Mouse (Mus musculus) activated CD4-positive, CD25-positive, alpha-beta regulatory T cell, adult 4 months (primary cell): Measurements from ENCODE around the gene Gm28047. TPM values are rescaled to one million over a fixed set of nuclear protein-coding genes. Genes with fewer than 3 reads are reported as not detected.

Experiments
- ATAC-seq: one replicate; pipeline ENCODE4 v1.8.0; 2017
- polyA plus RNA-seq, 2 experiments: library from polyadenylated mRNA; unstranded; fragments of 100-300 nt; shearing (Covaris generic); gene quantifications; one replicate each; pipeline ENCODE4 v1.2.1; 2017

The Gm28047 gene
- polyA plus RNA-seq, 2 experiments from 2014 or later = 1.5 TPM; not detected in 1

DNA sequence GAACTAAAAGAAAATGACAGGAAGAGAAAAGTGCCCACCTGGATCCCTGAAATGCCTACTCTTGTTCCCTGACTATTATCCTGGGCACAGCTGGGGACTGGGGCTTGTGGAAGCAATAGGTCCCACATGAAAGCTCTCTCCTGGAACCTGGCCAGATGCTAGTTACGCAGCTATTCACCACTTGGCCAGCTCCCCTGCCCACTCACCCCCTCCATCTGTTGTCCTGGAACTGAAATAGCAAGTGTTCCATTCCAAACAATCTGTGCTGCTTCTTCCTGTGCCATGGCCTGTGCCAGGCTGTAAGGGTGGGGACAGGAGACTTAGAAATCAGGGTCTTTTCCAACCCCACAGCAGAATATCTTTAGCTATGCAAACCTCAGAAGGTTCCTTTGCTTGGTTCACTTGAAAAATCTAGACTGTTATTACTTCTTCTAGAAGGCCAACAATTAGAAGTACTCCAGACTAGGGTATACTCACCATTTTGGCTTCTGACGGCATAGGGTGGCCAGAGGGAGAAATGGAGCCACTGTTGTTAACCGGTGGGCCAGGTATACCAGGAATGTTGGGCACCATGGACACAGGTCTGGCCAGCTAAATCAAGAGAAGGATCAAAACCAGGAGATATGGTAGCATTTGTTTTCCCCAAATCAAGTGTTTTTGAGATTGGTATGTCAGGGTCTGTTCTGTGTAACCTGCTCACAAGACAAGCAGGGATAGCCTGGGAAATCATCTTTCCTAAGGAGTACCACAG lies 78.0 kb downstream of the Gm28047 start:
- no peak for ATAC-seq

DNA sequence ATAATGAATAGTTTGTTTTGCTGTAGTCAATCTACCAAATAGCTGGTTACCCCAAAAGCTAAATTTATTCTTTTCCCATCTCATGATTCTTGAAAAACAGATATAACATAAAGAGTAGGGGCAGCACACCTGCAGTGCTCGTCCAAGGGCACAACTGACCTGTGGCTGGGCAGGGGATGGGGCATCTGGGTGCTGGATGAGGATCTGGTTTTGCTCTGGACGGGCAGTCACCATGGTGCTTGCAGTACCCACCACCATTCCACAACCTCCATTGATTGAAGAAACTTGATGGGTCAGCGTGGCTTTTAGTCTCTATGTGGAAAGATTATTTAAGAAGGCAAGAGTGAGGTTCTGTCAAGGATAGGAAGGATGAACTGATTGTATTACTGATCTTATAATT lies 78.6 kb downstream of the Gm28047 start:
- ATAC-seq = no peak

DNA sequence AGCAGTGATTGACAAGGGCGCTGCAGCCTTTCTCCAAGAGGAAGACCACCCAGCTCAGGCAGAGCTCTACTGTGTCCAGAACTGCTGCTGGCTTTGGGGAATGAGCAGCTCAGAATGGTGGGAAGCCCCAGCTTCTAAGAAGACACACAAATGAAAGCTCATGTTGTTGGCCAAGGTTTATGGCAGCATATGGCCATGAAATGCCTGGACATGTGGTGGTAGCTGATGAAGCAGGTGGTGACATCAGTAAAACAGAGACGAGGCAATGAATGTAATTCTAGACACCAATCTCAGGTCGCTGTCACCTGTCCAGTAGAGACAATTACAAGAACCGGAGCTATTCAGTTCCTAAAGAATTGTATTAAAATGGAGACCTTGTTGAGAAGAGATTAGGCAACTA lies 80.1 kb downstream of the Gm28047 start:
- ATAC-seq = no peak

- ATAC-seq = no peak
Measured at GRCm38 (mm10) chr15:102533926-102534325, 90.9 kb downstream of the Gm28047 start.

- no peak for ATAC-seq
Measured at GRCm38 (mm10) chr15:102532106-102532900, 92.6 kb downstream of the Gm28047 start.

DNA sequence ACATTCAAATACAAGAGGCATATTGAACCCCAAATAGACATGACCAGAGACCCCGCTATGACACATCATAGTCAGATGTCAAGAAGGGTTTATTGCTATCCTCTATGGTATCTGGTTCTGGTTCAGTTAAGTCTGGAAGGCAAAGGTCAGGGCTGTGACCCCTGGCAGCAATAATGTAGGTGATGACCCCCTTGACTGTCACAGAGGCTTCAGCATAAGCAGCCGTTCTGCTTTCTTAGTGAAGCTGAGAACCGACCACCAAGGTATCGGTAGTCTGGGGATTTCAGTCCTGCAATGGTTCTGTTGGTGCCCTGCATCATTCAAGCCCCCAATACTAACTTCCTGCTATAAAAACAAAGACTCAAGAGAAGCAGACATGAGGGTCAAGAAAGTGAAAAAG lies 93.3 kb downstream of the Gm28047 start:
- no peak for ATAC-seq

DNA sequence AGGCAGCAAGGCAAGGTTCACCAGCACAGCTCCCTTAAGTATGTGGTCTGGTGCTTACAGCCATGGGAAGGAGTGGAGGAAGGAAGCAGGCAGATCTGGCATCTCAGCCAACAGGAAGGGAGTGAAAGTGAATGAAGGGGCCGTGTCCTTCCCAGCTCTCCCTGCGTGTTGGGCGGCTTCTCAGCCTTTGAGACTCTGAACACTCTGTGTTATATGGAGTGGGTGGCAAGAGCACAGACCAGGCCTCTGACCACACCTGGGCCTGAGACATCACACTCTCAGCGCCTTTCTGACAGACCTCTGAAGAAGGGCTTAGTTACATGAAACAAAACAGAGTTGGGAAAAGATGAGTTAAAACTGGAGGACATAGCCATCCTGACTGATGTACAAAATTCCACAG lies 94.3 kb downstream of the Gm28047 start:
- ATAC-seq = no peak

DNA sequence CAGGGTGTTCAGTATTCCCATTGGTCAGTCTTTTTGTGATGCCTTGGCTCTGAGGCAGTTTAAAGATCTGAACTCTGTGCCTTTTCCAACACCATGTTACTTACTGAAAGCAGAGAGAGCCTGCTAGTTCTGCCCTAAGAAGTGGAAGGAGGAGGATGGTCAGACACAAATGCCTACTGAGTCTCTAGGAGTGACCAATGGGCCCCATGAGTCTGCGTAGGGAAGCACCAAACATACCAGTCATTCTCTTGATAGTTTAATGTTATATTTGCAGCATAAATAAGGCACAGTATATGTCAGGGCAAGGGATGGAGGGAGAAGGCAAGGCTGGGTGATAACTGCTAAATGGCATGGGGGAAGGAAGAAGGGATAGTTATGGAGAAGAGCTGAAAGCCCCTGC lies 96.5 kb downstream of the Gm28047 start:
- ATAC-seq = no peak

DNA sequence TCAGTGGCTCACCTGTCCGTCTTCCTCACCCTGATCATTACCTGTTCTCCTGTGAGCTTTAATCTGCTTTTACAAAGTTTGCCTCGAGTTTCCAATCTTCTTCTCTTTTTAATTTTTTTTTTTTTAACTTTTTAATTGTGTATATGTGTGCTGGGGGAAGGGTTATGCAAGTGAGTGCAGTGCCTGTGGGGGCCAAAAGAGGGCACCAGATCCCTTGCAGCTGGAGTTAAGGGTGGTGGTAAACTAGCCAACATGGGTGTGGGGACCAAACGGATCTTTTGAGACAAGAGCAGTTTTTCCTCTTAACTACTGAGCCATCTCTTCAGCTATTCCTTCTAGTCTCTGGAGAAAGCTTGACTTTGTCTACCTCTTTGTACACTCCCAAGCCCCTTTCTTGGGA lies 96.9 kb downstream of the Gm28047 start:
- no peak for ATAC-seq

- ATAC-seq = no peak
Measured at GRCm38 (mm10) chr15:102526111-102527002, 98.5 kb downstream of the Gm28047 start.

- ATAC-seq = peak; percentile 80
Measured at GRCm38 (mm10) chr15:102524892-102525485, 99.9 kb downstream of the Gm28047 start, which contains the start of gene Npff. TSS of gene Npff (minus strand) at chr15:102524942.

DNA sequence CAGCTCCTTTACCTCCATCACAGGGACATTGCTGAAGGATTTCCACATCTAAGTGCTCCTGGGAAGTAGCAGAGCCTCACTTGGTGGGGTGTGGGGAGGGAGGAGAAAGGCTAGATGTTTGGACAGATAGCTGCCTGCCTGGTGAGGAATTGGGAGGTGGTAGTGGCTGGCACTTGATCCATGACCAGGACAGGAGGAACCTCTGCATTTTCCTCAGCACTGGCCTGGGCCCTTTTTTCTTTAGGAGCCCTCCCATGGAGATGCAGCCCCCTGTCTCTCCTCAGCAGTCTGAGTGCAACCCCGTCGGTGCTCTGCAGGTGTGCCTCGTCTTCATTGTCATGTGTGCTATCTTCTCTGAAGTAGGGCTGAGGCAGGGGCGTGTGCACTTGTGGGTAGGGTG lies 103.4 kb downstream of the Gm28047 start:
- ATAC-seq = no peak

- ATAC-seq = no peak
Measured at GRCm38 (mm10) chr15:102520416-102520815, 104.5 kb downstream of the Gm28047 start.

DNA sequence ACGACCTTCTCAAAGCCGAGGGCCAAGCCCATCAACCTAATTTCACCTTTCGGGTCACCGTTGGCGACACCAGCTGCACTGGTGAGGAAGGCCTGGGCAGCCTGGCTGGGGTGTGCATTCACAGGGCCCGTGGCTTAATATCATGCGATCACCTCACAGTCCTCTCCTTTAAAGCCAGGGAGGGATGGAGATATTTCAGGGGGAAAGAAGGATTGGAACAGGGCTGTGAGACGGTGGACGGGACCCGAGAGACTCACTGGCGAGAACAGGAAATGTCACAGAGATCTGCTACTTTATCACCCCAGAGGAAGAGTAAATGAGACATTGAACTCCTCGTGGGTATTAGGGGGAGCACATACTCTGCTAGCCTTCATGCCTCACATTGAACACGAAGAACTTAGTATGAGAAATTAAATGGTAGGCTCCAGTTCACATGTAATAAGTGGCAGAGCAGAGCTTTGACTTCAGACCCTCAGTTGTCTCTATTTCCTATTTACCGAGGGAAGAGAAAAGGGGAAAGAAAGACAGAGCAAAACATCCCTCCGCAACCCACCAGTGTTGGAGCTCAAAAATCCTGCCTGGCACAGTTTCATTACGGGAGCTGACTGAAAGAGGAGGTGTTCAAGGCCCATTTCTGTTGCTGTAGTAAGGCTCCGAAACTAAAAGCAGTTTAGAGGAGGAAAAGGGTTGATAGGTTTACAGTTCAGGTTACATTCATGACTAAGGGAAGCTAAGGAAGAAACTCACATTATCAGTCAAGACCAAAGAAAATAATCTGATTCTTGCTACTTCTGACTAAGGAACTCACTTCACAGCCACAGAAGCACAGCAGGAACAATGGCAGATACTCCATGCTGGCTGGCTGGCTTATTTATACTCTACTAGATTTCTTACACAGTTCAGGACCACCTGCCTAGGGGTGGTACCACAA lies 105.4 kb downstream of the Gm28047 start:
- ATAC-seq = no peak

DNA sequence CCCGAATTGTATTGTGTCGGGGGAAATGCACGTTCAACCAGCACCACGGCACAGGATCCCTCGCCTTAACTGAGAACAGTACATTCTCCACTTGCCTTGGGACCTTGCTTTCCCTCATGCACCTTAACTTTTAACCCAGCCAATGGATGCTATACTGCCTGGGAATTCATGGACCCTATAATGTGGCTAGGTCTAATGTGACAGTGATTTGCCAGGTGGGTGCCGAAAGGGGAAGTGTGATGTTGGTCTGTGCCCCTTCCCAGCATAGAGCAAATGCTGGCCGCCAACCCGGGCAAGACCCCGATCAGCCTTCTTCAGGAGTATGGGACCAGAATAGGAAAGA lies 106.0 kb downstream of the Gm28047 start:
- no peak for ATAC-seq

DNA sequence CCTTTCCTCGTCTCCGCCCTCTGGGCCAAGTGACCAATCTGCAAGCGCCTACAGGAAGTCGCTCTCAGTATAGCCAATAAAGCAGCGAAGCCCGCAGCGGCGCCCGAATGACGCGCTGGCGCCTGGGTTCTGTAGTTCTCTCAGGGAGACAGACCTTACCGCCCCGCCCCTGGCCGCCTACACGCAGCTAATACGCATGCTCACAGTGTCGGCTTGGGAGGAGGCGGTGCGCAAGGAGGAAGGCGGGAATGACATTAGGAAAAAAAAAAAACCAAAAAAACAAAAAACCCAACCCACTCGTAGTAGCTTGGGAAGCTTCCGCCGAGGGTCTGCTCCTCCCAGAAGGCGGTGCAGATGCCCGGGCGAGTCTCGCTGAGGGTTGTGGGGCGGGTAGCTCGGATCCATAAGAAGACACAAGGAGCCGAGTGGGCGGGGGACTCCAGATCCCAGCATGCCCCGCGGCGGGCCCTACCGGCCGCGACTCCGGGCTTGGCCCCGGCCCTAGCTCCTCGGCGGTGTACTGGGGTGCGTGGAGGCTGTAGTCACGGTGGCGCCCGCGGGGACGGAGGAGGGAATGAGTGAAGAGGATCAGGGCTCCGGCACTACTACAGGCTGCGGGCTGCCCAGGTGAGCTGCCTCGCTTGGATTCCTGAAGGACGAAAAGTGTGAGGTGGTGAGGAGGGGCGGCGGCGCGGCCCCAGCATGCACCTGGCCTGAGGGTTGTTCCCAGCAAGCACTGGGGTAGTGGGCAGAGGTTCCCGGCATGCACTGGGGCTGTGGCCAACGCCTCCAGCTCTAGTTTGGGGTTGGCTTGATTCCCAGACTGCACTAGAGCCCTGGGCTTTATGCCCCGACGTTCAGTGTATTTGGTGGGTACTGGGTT lies 106.7 kb downstream of the Gm28047 start, which contains the start of gene Tarbp2:
TSS of gene Tarbp2 (plus strand) at position 217 of the 883 bp plus-strand sequence.
- ATAC-seq = peak; percentile 89

- ATAC-seq = no peak
Measured at GRCm38 (mm10) chr15:102517631-102517975, 107.3 kb downstream of the Gm28047 start.

GRCm38 (mm10) chr15:102516728-102517404 lies 108.0 kb downstream of the Gm28047 start, which contains the start of gene Map3k12:
TSS of gene Map3k12 (minus strand) at chr15:102517064.
- peak; percentile 6 for ATAC-seq

DNA sequence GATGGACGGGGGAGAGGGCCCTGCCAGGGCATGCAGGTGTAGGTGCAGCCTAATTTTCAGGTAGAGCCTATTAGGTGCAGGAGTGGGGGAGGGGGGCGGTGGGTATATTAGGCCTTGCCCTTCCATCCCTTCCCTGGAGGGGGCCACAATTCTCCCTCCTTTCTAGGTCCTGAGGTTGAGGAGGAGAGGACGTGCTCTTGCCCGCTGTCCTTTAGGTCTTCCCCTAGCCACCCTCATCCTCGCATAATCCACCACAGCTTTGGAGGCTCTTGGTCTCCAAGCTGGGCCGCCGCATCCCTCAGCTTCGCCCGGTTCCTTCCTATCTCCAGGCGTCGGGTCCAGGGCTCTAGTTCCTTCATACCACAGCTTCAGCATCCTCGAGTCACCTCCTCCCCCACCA lies 108.6 kb downstream of the Gm28047 start:
- no peak for ATAC-seq

- ATAC-seq = no peak
Measured at GRCm38 (mm10) chr15:102515791-102516190, 109.1 kb downstream of the Gm28047 start.
